ENCODE assay signal across 9 mouse cellular contexts in the genomic region with DNA sequence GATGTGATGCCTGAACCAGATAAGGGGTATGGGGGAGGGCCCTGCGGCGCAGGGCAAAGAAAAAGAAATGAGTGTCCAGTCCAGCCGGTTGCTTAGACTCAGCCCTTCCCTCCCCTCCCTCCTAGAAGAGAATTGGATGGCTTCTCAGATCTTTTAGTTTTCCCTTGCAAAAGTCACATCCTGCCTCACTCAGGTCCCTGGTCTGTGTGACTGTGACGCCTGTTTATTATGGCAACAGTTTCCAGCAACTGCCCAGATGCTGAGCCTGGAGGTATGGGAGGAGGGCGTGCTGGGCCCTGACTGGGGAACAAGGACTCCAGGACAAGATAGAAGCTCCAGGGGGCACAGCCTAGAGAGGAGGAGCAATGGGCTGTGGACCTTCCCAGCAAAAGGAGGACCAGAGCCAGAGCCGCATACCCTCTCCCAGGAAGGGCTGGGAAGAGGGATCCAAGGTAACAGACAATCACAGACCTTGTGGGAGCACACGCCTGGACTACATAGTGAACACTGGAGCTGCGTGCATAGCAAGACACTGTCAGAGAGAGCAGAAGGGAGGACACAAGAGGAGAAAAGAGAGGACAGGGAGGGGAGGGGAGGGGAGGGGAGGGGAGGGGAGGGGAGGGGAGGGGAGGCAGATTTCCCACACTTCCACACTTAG. TPM values are rescaled to one million over a fixed set of nuclear protein-coding genes. Genes with fewer than 3 reads are reported as not detected.
DNase-seq lines count a peak whose midpoint lies in the region; ATAC-seq and TF ChIP-seq lines count a peak whose summit lies in the region.
"Had no signal": no experiment of that assay in that cellular context is flagged by ENCODE, and none has a peak within 500 bp of the region (broad histone marks: within the 10 kb centered on the region; RNA-seq: fewer than 3 reads in every experiment).

A gene (plus strand): TSS at position 269 of the 658 bp plus-strand sequence.

- TF ChIP-seq POLR2A in lung, adult 2 months (IDR thresholded peaks at IDR 0.05; ENCODE audit: borderline replicate concordance, extremely low read depth, low read depth, low read length): no peak
- no peak for TF ChIP-seq POLR2A in heart, adult 2 months (IDR thresholded peaks at IDR 0.05; ENCODE audit: insufficient read depth, low read depth, low read length)

- no peak for TF ChIP-seq CTCF in lung, adult 2 months (IDR thresholded peaks at IDR 0.05; ENCODE audit: insufficient read depth, low read length)
- no peak for TF ChIP-seq CTCF in heart, adult 2 months (IDR thresholded peaks at IDR 0.05)
- no peak for TF ChIP-seq CTCF in intestine, postnatal 0 days (IDR thresholded peaks at IDR 0.05; ENCODE audit: low read depth)
- TF ChIP-seq CTCF in midbrain, postnatal 0 days (IDR thresholded peaks at IDR 0.05): no peak

- DNase-seq in lung, adult 2 months: no peak
- peak; percentile 38 to 40 for DNase-seq in heart, adult 2 months
- DNase-seq in midbrain, postnatal 0 days (ENCODE audit: low spot score): no peak
- no peak for DNase-seq in thymus, postnatal 4 days
- no peak for DNase-seq in layer of hippocampus, adult 8-10 months (ENCODE audit: low spot score in 2 of 2)
- no peak for DNase-seq in cerebellum, adult 9-10 months

- no peak for TF ChIP-seq EP300 in heart, adult 2 months (IDR thresholded peaks at IDR 0.05; ENCODE audit: insufficient read depth, low read depth, low read length)

- intact Hi-C loops in heart, adult 2 months (cut with DNase I): no loop called here

- peaks cover 15% of the 10 kb centered on the region for H3K4me1 ChIP-seq in lung, embryonic 16.5 days (replicated peaks; ENCODE audit: control insufficient read depth, insufficient read depth, low read length)
- peaks cover 5% of the 10 kb centered on the region; the same call in 1 of the 2 replicates for H3K4me1 ChIP-seq in lung, adult 2 months (ENCODE audit: control insufficient read depth, insufficient read depth, low read length)
- peaks cover 4% of the 10 kb centered on the region for H3K4me1 ChIP-seq in heart, adult 2 months (ENCODE audit: control insufficient read depth, insufficient read depth, low read length)
- peaks cover 4% of the 10 kb centered on the region; the same call in 1 of the 2 replicates for H3K4me1 ChIP-seq in intestine, postnatal 0 days (replicated peaks; ENCODE audit: control insufficient read depth, insufficient read depth, low read length)
- H3K4me1 ChIP-seq in midbrain, postnatal 0 days (ENCODE audit: insufficient read depth, low read length): peaks cover 6% of the 10 kb centered on the region; the same call in 1 of the 2 replicates

- peak; percentile 47 for ATAC-seq in lung, embryonic 16.5 days (ENCODE audit: low read depth)
- ATAC-seq in intestine, postnatal 0 days: no peak
- no peak for ATAC-seq in midbrain, postnatal 0 days (ENCODE audit: low FRiP score)

- no peaks in the 10 kb centered on the region for H3K9me3 ChIP-seq in lung, embryonic 16.5 days (ENCODE audit: control insufficient read depth, low read length)
- no peaks in the 10 kb centered on the region for H3K9me3 ChIP-seq in intestine, postnatal 0 days (ENCODE audit: control insufficient read depth)
- no peaks in the 10 kb centered on the region for H3K9me3 ChIP-seq in midbrain, postnatal 0 days (ENCODE audit: low read length)

- 13% methylated on average over 8 of the region's 8 CpGs for WGBS in lung, embryonic 16.5 days
- 19% methylated on average over 8 of the region's 8 CpGs for WGBS in lung, adult 2 months
- 12% methylated on average over 8 of the region's 8 CpGs for WGBS in heart, adult 2 months
- 29% methylated on average over 7 of the region's 8 CpGs for WGBS in intestine, postnatal 0 days
- WGBS in midbrain, postnatal 0 days: 10% methylated on average over 8 of the region's 8 CpGs

- H3K4me3 ChIP-seq in lung, embryonic 16.5 days (ENCODE audit: low read length): peak within 1 kb of the TSS; percentile 35
- H3K4me3 ChIP-seq in lung, adult 2 months (replicated peaks; ENCODE audit: extremely low read depth, low read depth, low read length): no peak within 1 kb of the TSS
- peak within 1 kb of the TSS; percentile 35; the same call in 1 of the 2 replicates for H3K4me3 ChIP-seq in heart, adult 2 months
- peak within 1 kb of the TSS; percentile 11; the same call in 1 of the 2 replicates for H3K4me3 ChIP-seq in intestine, postnatal 0 days (ENCODE audit: low read depth, low read length)
- H3K4me3 ChIP-seq in midbrain, postnatal 0 days (ENCODE audit: low read depth, low read length): no peak within 1 kb of the TSS

- no peaks in the 10 kb centered on the region for H3K36me3 ChIP-seq in lung, embryonic 16.5 days (ENCODE audit: control insufficient read depth, insufficient read depth, low read length)
- no peaks in the 10 kb centered on the region for H3K36me3 ChIP-seq in heart, adult 2 months (ENCODE audit: control insufficient read depth, insufficient read depth, low read length)
- no peaks in the 10 kb centered on the region for H3K36me3 ChIP-seq in intestine, postnatal 0 days (ENCODE audit: control insufficient read depth, insufficient read depth)
- no peaks in the 10 kb centered on the region for H3K36me3 ChIP-seq in midbrain, postnatal 0 days (ENCODE audit: insufficient read depth, low read length)

- peak within 1 kb of the TSS; percentile 32; the same call in 1 of the 2 replicates for H3K9ac ChIP-seq in lung, embryonic 16.5 days (ENCODE audit: low read length)
- 0 out of 2 replicates have a peak within 1 kb of the TSS, but pooled peaks have one; percentile 27 for H3K9ac ChIP-seq in heart, adult 2 months (ENCODE audit: low read depth, low read length)
- no peak within 1 kb of the TSS for H3K9ac ChIP-seq in intestine, postnatal 0 days (ENCODE audit: low read depth, low read length)
- H3K9ac ChIP-seq in midbrain, postnatal 0 days (replicated peaks; ENCODE audit: low read length, poor library complexity, severe bottlenecking): no peak within 1 kb of the TSS

- H3K79me2 ChIP-seq in heart, adult 2 months (replicated peaks; ENCODE audit: control insufficient read depth, insufficient read depth, low read length): no peaks in the 10 kb centered on the region

- H3K27me3 ChIP-seq in lung, embryonic 16.5 days (ENCODE audit: control insufficient read depth, insufficient read depth, low read depth, low read length): no peaks in the 10 kb centered on the region
- no peaks in the 10 kb centered on the region for H3K27me3 ChIP-seq in heart, adult 2 months (ENCODE audit: control insufficient read depth, insufficient read depth, low read length)
- H3K27me3 ChIP-seq in intestine, postnatal 0 days (replicated peaks; ENCODE audit: control insufficient read depth, insufficient read depth, low read length): no peaks in the 10 kb centered on the region
- no peaks in the 10 kb centered on the region for H3K27me3 ChIP-seq in midbrain, postnatal 0 days (ENCODE audit: insufficient read depth, low read length)

- peak within 1 kb of the TSS; percentile 56 for H3K4me2 ChIP-seq in lung, embryonic 16.5 days (ENCODE audit: low read depth, low read length)
- H3K4me2 ChIP-seq in intestine, postnatal 0 days (replicated peaks; ENCODE audit: low read depth): peak within 1 kb of the TSS; percentile 47
- H3K4me2 ChIP-seq in midbrain, postnatal 0 days (ENCODE audit: low read depth, low read length, poor library complexity, severe bottlenecking): peak within 1 kb of the TSS; percentile 25

- H3K27ac ChIP-seq in lung, embryonic 16.5 days (ENCODE audit: low read length): peak within 1 kb of the TSS; percentile 25; the same call in 1 of the 2 replicates
- peak within 1 kb of the TSS; percentile 49 for H3K27ac ChIP-seq in heart, adult 2 months
- no peak within 1 kb of the TSS for H3K27ac ChIP-seq in intestine, postnatal 0 days (ENCODE audit: low read depth, low read length)
- H3K27ac ChIP-seq in midbrain, postnatal 0 days (ENCODE audit: low read depth, low read length): 0 out of 2 replicates have a peak within 1 kb of the TSS, but pooled peaks have one; percentile 18

RNA-seq across cellular contexts. Expression of the gene that starts here (rescaled TPM):
- polyA plus RNA-seq in lung, embryonic 16.5 days (2015; fragmentation: Nextera tagmentation; extraction: Ambion mirVana): 0.33 and 0.77 TPM in 2 replicates
- polyA plus RNA-seq in lung, adult 2 months (2012; rRNA removed): 1.3 and 2.4 TPM in 2 replicates
- under 1 TPM; 0.39 to 0.47 TPM for total RNA-seq in heart, adult 2 months (2021)
- polyA plus RNA-seq in heart, adult 2 months (2012; rRNA removed): 0.26 and 0.47 TPM in 2 replicates
- polyA plus RNA-seq in intestine, postnatal 0 days (2015; fragmentation: Nextera tagmentation; extraction: Ambion mirVana): 0.42 and 0.60 TPM in 2 replicates
- total RNA-seq in midbrain, postnatal 0 days (2014; rRNA removed): 0.19 TPM in 1 of 2 replicates, not detected in the other
- not detected in 2 replicates for polyA plus RNA-seq in midbrain, postnatal 0 days (2015; fragmentation: Nextera tagmentation; extraction: Ambion mirVana)
- not detected for total RNA-seq in layer of hippocampus, adult 8-10 months (2022)
- total RNA-seq: MEL had no signal

Comparison
In these comparisons a context has a peak if more than half of its experiments do, and no peak if none do; other contexts are left out.
1. Peak in ATAC-seq, H3K4me3 ChIP-seq, H3K27ac ChIP-seq, H3K9ac ChIP-seq and H3K4me2 ChIP-seq in lung, embryonic 16.5 days; RNA of the gene not detected or under 1 TPM.
2. Peak in DNase-seq, H3K4me3 ChIP-seq, H3K27ac ChIP-seq and H3K9ac ChIP-seq in heart, adult 2 months; RNA of the gene not detected or under 1 TPM.